Mouse (Mus musculus) lung, postnatal 25 days (tissue): ENCODE measurements around the gene Itpk1.
A peak's percentile ranks its signal among the peaks of the same experiment; 100 is the strongest.

ENCODE experiments used
- DNase-seq: peaks from one replicate; pipeline ENCODE4 v3.0.0; 2022; ENCODE audit warnings: low spot score

Itpk1 gene

DNA sequence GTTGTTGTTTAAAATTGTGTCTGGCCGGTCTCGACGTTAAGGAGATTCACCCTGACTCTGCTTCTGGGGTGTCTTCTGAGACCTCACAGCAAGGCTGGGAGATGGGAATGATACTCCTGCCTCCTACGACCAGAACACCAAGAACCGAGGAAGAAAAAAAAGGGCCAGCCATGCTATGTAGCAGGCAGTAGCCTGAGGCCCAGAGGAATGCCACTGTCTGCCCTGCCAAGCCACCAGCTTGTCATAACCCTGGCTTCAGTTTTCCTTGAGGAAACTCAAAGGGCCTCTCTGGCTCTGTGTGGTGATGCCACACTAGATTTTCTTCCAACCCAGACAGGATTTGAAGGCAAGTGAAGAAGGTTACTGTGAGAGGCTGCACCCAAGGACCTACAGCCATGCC is 79.6 kb downstream of the Itpk1 start:
- DNase-seq: no peak

GRCm38 (mm10) chr12:102623827-102624226 is 80.9 kb downstream of the Itpk1 start:
- peak; percentile 72 for DNase-seq

- DNase-seq: no peak
These were observed 82.4 kb downstream of the Itpk1 start for GRCm38 (mm10) chr12:102622302-102622842.

DNA sequence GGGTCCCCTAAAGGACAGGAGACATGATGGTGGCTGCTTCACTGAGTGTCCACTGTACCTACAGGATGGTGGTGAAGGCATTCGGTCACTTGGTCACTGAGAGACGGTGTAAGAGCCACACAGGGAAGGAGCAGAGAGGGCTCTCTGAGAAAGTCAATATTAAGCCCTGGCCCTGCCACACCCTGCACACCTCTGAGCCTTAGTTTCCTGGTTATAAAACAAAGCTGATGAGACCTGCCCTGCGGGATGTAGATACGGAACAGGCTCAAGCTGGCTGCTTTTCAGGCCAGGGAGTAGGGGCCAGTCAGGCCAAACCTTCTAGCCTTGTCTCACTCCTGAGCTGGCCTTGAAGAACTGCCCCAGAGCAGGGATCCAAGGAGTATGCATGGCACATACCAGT is 82.9 kb downstream of the Itpk1 start:
- DNase-seq: peak; percentile 40

- DNase-seq: no peak
These were observed 83.5 kb downstream of the Itpk1 start for GRCm38 (mm10) chr12:102621205-102621604.

GRCm38 (mm10) chr12:102619908-102620307 is 84.8 kb downstream of the Itpk1 start:
- DNase-seq: no peak

DNA sequence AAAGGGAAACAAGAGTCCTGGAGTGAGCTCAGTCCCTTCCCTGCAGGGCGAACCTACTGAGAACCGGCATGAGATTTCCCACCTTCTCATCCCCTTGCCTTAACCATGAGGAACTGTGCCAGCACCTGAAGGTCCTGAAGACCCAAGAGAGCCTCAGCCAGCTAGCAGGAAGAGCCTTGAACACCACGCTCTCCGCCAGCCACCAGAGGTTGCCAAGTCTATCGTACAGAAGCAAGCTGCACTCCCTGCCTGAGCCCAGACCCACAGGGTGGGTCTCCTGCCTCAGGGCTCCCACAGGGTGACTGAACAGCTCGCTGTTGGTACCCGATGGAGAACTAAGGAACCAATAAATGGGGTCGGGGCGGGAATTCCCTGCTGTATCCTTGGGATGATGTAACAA is 86.6 kb downstream of the Itpk1 start:
- DNase-seq: no peak

- DNase-seq: no peak
These were observed 87.7 kb downstream of the Itpk1 start for GRCm38 (mm10) chr12:102616843-102617519.

DNA sequence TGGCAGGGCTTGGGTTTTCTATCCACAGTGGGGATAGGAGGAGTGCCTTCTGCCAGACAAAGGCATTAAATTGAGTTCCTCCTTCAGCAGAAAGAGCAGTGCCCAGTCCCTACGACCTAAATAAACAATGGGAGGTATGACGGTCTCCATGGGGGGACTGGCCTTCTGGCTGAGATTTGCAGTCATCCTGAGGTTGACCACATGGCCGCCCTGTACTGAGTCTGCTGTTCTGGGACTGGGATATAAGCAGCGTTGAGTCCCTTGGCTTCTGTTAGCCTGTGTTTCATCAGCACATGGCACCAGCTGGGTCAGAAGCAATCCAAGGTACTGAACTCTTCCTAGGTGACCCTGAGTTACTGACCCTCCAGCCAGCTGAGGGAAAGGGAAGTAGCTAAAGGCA is 88.5 kb downstream of the Itpk1 start:
- no peak for DNase-seq

- no peak for DNase-seq
These were observed 91.3 kb downstream of the Itpk1 start for GRCm38 (mm10) chr12:102613411-102613810.

DNA sequence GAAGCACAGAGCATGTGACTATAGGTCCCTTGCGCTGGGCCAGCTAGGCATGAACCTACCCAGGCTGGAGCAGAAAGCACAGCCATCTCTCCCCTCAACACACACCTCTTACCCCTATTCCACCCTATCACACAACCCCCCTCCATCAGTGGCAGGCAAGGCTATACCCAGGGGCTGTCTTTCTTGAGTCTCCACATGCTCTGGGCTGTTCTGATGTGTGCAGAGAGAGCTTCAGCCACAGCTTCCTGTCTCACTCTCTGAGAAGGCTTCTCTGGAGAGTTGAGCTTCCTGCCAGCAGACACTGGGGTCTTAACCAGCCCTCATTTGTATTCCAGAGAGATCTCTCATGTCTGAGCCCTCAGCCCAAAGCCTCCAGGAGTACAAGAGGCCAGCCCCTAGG is 92.3 kb downstream of the Itpk1 start:
- no peak for DNase-seq

DNA sequence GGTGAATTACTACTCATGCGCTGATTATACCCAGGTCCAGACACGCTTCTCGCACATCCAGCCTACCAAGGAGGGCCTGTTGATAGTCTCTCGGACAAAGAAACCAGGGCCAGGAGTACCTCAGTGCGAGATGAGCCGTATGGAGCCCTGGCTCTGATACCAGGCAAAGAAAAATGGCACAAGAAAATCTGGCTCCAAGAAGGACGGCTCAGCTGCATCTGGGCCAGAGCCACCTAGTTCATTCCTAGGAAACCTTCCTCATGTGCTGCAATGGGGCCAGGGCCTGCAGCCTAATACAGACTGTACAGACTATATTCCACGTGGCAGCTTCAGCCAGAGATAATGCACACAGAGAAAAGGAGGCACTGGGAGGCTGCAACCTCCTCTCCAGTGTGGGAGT is 93.8 kb downstream of the Itpk1 start:
- DNase-seq: no peak

DNA sequence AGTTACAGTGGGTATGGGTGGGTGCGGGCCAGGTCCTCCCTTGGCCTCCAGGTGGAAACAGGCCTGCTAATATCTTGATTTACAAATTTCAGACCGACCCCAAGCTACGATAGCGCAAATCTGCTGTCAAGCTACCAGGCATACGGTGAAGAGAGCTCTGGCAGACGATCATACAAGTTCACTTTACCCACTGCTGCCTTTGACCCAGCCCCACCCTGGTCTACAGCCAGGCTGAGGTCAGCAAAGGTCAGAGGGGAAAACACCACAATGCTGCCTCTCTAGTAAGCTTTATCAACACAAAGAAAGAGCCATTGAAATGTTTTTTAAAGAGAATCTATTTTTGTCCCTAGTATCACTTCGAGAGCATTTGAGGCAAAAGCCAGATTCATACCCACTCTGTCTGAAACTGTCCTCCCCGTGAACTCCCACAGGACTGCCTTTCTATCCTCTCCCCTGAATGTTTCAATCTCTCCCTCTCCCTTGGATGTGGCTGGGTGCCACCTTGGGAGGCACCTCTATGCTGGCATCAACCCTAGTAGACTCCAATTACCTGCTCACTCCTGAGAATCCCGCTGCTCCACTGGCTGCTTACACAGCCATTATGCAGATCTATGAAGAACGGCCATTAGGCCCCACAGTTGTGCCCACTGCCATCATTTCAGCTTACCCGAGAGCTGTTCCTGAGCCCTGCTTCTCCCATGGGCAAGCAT is 96.8 kb downstream of the Itpk1 start:
- DNase-seq: no peak

- no peak for DNase-seq
These were observed 97.7 kb downstream of the Itpk1 start for GRCm38 (mm10) chr12:102607066-102607465.

DNA sequence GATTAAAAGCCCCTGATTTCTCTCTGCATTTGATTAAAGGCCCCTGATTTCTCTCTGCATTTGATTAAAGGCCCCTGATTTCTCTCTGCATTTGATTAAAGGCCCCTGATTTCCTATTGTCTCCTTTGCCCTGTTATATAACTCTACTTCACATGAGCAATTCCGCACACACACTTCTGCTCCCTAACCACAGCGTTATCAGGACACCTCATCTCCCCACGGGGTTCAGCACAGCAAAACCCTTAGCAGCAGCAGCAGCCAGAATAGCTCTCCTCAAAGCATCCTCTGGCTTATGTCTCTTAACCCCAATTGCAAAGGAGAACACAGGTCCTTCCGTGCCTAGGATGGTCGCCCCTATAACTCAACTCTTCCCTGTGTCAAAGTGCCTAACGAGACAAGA is 99.1 kb downstream of the Itpk1 start:
- no peak for DNase-seq

GRCm38 (mm10) chr12:102602255-102603041 is 102.3 kb downstream of the Itpk1 start:
- DNase-seq: no peak

- DNase-seq: no peak
These were observed 102.9 kb downstream of the Itpk1 start for GRCm38 (mm10) chr12:102601847-102602246.

- no peak for DNase-seq
These were observed 104.4 kb downstream of the Itpk1 start for GRCm38 (mm10) chr12:102600345-102600744.

DNA sequence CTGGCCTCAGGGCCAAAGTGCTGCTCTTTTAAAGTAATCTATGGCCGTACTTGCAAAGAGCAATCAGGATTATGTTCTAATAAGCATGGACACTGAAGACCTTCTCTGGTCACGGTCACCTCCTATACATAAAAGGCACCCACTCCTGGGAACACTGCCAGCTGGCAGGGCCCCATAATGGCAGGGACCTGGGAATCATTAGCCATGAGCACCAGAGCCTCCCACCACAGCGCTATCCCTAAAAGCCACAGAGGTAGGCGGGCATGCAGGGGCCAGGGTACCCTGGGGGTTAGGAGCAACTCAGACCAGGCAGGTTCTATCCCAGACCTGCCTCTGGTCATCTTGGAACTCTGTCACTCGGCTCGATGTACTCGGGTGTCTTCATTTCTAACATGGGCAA is 104.9 kb downstream of the Itpk1 start:
- no peak for DNase-seq

DNA sequence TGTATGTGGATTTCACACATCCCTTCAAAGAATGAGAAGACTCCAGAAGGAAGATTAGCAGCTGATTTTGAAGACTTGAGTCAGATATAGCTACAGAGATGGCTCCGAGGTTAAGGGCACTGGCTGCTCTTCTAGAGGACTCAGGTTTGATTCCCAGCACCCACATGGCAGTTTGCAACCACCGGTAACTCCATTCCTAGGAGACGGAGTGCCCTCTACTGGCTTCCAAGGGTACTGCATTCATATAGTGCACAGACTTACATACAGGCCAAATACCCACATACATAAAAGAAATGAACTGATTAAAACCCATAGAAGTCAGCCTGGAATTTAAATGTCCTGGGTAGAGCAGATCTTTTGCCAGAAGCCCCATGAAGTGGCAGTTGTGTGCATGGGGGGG is 106.2 kb downstream of the Itpk1 start:
- DNase-seq: no peak

- no peak for DNase-seq
These were observed 107.3 kb downstream of the Itpk1 start for GRCm38 (mm10) chr12:102597466-102597865.

DNA sequence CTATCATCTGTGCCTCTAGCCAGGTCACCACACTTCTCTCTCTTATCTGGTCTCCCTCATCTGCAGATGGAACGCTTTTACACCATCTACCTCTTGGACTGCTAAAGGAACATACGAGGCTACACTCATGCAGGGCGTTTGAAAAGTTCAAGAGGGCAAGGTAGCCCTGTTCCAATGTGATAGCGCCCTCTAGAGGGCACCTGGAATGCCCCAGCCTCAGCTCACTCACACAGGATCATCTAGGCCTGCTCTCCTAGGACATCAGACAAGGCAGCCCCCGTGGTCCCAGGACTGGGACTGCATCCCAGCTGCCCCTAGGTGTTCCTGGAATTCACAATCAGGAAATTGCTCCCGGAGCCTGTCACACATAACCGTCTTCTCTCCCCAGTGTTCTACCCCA is 108.3 kb downstream of the Itpk1 start:
- no peak for DNase-seq

DNA sequence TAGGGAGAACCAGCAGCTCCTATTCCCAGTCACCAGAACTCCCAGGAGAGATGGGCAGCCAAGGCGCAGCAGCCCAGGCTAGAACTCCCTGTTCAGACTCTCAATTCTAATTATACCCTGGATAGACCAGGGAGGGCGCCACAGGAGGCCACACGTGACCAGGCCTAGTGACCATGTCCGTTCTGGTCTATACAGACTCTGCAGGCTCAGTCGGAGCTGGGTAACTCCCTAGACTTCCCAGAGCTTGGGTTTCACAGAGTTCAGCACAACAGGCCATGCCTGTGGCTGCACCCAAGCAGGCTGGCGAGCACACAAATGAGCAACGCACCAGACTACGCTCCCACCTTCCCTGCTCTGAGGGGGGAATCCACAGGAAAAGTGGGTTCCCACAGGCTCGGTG is 110.1 kb downstream of the Itpk1 start:
- DNase-seq: no peak
